Mouse (Mus musculus) liver, embryonic 15.5 days (tissue): ENCODE results near the gene Ccdc175. TPM values are rescaled to one million over a fixed set of nuclear protein-coding genes. Genes with fewer than 3 reads are reported as not detected.

Experiments used
- ATAC-seq: fragments of 200-750 bp; cut with Nextera tagmentation; 2 replicates; pipeline ENCODE4 v1.8.0; 2017; ENCODE audit warnings: moderate number of reproducible peaks, mild to moderate bottlenecking, moderate library complexity; ENCODE audit not compliant: insufficient read depth
- H3K27ac ChIP-seq: fragments of 300-500 bp; sonication (generic); replicated peaks from 2 replicates; pipeline ENCODE4 v1.5.1; 2015; ENCODE audit warnings: mild to moderate bottlenecking, inconsistent platforms
- H3K27me3 ChIP-seq: fragments of 300-500 bp; sonication (generic); 2 replicates; pipeline ENCODE4 v1.6.1; 2015; ENCODE audit warnings: mild to moderate bottlenecking, inconsistent platforms
- H3K36me3 ChIP-seq: fragments of 300-500 bp; sonication (generic); replicated peaks from 2 replicates; pipeline ENCODE4 v1.6.1; 2015; ENCODE audit warnings: moderate library complexity, mild to moderate bottlenecking, inconsistent platforms
- H3K4me1 ChIP-seq: fragments of 300-500 bp; sonication (generic); replicated peaks from 2 replicates; pipeline ENCODE4 v1.6.1; 2015; ENCODE audit warnings: inconsistent platforms
- H3K4me2 ChIP-seq: fragments of 300-500 bp; sonication (generic); 2 replicates; pipeline ENCODE4 v1.6.1; 2015; ENCODE audit warnings: moderate library complexity, mild to moderate bottlenecking, inconsistent platforms
- H3K4me3 ChIP-seq: fragments of 300-500 bp; sonication (generic); replicated peaks from 2 replicates; pipeline ENCODE4 v1.5.1; 2015; ENCODE audit warnings: mild to moderate bottlenecking, inconsistent platforms
- H3K9ac ChIP-seq: fragments of 300-500 bp; sonication (generic); 2 replicates; pipeline ENCODE4 v1.6.1; 2015; ENCODE audit warnings: moderate library complexity, mild to moderate bottlenecking, inconsistent platforms
- H3K9me3 ChIP-seq: fragments of 300-500 bp; sonication (generic); replicated peaks from 2 replicates; pipeline ENCODE4 v1.6.1; 2016; ENCODE audit warnings: inconsistent platforms
- WGBS: fragments of 180-500 bp; shearing (Covaris S2); methylation state at CpG from one replicate; pipeline ENCODE4 v1.1.7; 2015; ENCODE audit warnings: mixed read lengths; ENCODE audit not compliant: insufficient replicate concordance; 5-methylcytosine and 5-hydroxymethylcytosine counted together
- polyA plus RNA-seq: library from polyadenylated mRNA; unstranded; fragments of >200 nt; fragmentation: Nextera tagmentation; extraction: Ambion mirVana; gene quantifications from 2 replicates; pipeline ENCODE4 v1.2.1, GENCODE M21; 2015

The Ccdc175 gene
- polyA plus RNA-seq, 1 experiment from 2014 or later, result not detected

DNA sequence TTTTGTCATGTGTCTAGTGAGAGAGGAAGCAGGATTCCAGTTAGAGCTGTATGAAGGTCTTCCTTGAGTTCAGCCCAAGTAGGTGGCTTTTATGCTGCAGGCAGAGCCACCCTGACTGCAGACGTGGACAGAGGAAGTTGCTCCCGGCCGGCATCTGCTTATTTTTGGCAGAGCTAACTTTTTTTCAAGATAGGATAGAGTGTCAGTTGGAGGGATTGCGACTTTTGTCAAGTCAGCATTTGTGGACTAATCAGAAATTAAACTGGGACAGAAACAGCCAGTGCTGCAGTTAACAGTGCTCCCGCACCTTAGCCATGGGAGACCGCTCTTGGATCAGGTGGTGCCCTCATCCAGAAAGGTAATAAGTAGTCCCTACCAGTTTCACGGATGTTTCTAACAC, 12.6 kb upstream of the Ccdc175 start:
- Histone ChIP-seq H3K9ac (no peak overlapping the region), H3K4me3 (no peak overlapping the region), H3K9me3 (no peaks in the 10 kb centered on the region), H3K36me3 (no peaks in the 10 kb centered on the region), H3K27me3 (no peaks in the 10 kb centered on the region), H3K27ac (no peak overlapping the region), H3K4me1 (no peaks in the 10 kb centered on the region), H3K4me2 (no peak overlapping the region)
- 50% methylated on average over 7 of the region's 7 CpGs for WGBS
- no peak for ATAC-seq

DNA sequence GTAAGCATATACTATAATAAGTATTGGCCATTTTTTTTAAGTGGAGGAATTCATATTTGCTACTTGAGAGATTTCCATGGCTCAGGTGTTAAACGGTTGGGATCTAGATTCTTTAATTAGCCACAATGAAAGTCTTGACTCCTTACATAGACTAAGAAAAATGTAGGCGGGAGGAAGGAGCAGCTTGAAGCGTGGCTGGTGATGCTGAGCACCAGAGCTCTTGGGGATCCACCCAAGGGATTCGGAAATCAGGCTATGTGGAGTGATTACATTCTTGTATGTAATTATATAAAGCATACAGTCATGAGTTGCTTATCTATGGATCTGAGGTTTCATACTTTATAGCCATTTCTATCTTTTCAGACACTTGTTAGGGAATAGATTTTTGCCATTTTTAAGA, 5.3 kb downstream of the Ccdc175 start:
- Histone ChIP-seq H3K27me3 (no peaks in the 10 kb centered on the region), H3K27ac (no peak overlapping the region), H3K4me2 (no peak overlapping the region), H3K36me3 (no peaks in the 10 kb centered on the region), H3K4me1 (no peaks in the 10 kb centered on the region), H3K4me3 (no peak overlapping the region), H3K9me3 (no peaks in the 10 kb centered on the region), H3K9ac (no peak overlapping the region)
- WGBS, result 52% methylated on average over 4 of the region's 4 CpGs
- no peak for ATAC-seq

DNA sequence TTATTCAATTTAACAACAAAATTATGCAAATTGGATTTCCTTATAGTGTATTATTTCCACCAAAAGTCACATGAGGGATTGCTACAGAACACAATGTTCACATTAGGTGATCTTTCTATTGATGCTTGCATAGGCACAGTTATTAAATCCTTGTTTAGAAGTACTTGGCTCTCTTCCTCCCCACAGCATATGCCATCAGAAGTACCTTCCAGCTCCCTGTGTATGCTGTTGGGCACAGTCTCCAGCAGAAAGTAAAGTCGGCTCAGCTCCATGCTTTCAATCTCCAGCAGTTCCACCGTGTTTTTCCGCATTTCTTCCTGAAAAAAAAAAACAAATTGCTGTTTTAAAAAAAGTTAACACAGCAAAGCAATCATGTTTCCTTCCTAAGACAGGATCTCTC, 6.5 kb downstream of the Ccdc175 start:
- Histone ChIP-seq H3K27me3 (no peaks in the 10 kb centered on the region), H3K36me3 (no peaks in the 10 kb centered on the region), H3K27ac (no peak overlapping the region), H3K4me1 (no peaks in the 10 kb centered on the region), H3K9me3 (no peaks in the 10 kb centered on the region), H3K9ac (no peak overlapping the region), H3K4me3 (no peak overlapping the region), H3K4me2 (no peak overlapping the region)
- no peak for ATAC-seq
- 75% methylated on average over 3 of the region's 3 CpGs for WGBS

DNA sequence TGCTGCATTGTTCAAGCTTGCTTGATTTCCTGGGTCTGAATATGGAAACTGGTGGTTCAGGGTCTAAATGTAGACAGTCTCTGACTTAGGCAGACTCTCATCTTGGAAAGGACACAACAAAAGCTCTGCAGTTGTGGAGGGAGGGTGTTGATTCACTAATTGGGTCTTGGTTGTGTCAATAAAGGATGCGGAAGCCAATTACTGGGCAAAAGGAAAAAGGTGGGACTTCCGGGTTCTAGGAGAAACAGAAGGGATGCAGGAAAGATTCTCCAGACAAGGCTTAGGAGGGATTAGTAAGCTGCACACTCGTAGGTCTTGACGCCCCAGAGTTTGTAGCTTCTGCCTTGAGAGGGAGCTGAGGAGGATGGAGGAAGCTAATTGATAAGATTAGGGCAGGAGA, 26.4 kb downstream of the Ccdc175 start:
- H3K27ac ChIP-seq, result no peak overlapping the region
- H3K9me3 ChIP-seq, result no peaks in the 10 kb centered on the region
- no peak overlapping the region for H3K9ac ChIP-seq
- no peaks in the 10 kb centered on the region for H3K36me3 ChIP-seq
- no peak for ATAC-seq
- WGBS, result 52% methylated on average over 4 of the region's 4 CpGs
- H3K27me3 ChIP-seq, result no peaks in the 10 kb centered on the region
- H3K4me1 ChIP-seq, result no peaks in the 10 kb centered on the region
- no peak overlapping the region for H3K4me2 ChIP-seq
- no peak overlapping the region for H3K4me3 ChIP-seq

DNA sequence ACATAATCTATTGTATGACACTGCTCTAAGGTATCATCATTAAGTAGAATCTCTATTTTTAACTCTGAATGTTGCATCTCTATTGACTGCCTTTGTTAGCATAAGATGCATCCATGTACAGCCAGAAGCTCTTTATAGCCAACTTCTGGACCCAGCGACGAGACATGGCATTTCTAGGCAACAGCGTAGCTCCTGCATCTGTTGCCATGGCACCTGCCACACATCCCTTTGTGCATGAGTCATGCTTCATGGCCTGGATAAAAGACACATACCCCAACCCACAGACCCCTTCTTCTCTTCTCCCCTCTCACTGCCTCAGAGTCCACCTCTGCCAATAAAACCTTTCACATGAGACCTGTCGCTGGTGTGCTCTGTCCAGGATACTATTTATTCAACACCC, 34.0 kb downstream of the Ccdc175 start:
- 69% methylated on average over 4 of the region's 4 CpGs for WGBS
- no peak for ATAC-seq
- no peak overlapping the region for H3K27ac ChIP-seq
- H3K9me3 ChIP-seq, result no peaks in the 10 kb centered on the region
- H3K36me3 ChIP-seq, result no peaks in the 10 kb centered on the region
- no peak overlapping the region for H3K9ac ChIP-seq
- H3K4me1 ChIP-seq, result no peaks in the 10 kb centered on the region
- H3K27me3 ChIP-seq, result no peaks in the 10 kb centered on the region
- H3K4me2 ChIP-seq, result no peak overlapping the region
- no peak overlapping the region for H3K4me3 ChIP-seq

DNA sequence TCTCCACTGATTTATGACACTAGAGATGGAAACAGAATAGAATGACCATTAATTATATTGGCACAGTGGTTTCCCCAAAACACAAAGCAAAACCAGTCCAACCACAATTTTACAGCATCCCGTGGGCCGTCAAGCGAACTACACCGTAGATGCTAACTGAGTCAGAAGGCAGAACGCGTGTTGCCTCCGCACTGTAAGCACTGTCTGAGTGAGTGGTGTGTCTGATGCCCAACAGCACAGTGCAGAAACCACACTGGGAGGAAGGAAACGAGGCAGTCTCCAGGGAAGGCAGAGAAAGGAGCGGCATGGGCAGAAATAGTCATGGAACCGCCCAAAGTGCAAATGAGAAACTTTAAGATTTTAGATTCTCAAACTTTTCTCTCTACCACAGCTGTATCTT, 55.6 kb downstream of the Ccdc175 start:
- H3K4me3 ChIP-seq, result no peak overlapping the region
- no peaks in the 10 kb centered on the region for H3K27me3 ChIP-seq
- no peak for ATAC-seq
- H3K4me2 ChIP-seq, result no peak overlapping the region
- WGBS, result 69% methylated on average over 10 of the region's 10 CpGs
- no peaks in the 10 kb centered on the region for H3K4me1 ChIP-seq
- no peak overlapping the region for H3K27ac ChIP-seq
- no peak overlapping the region for H3K9ac ChIP-seq
- H3K36me3 ChIP-seq, result no peaks in the 10 kb centered on the region
- no peaks in the 10 kb centered on the region for H3K9me3 ChIP-seq

DNA sequence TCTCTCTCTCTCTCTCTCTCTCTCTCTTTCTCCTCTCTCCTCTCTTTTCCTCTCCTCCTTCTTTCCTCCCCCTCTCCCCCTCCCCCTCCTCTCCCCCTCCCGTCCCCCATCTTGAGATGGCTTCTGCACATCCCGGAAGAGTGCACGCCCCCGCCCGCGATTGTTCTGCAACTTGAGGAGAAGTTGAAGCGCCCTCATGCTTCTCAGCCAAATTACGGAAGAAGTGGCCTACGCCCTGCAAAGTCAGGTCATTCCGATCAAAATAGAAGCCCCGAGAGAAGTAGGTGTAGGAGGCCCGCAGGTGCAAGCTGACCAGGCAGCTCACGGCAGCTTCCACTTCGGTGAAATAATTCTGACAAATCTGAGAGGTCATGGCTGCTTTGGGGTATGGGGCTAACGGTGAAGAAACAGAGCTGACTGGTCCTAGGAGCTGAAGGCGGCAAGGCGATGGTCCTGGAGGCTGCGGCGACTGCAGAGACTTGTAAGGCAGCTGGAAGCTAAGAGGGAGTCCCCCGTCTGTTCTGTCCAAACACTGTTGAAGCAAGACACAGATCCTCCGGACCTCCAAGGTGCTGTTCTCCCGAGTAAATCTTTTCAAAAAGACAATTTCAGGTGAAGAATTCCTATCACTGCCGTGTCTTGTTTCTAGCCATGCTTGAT, 69.0 kb downstream of the Ccdc175 start:
- no peaks in the 10 kb centered on the region for H3K9me3 ChIP-seq
- H3K4me1 ChIP-seq, result no peaks in the 10 kb centered on the region
- H3K4me2 ChIP-seq, result no peak overlapping the region
- no peaks in the 10 kb centered on the region for H3K36me3 ChIP-seq
- 68% methylated on average over 22 of the region's 23 CpGs for WGBS
- H3K9ac ChIP-seq, result no peak overlapping the region
- no peak for ATAC-seq
- no peaks in the 10 kb centered on the region for H3K27me3 ChIP-seq
- H3K27ac ChIP-seq, result no peak overlapping the region
- no peak overlapping the region for H3K4me3 ChIP-seq

DNA sequence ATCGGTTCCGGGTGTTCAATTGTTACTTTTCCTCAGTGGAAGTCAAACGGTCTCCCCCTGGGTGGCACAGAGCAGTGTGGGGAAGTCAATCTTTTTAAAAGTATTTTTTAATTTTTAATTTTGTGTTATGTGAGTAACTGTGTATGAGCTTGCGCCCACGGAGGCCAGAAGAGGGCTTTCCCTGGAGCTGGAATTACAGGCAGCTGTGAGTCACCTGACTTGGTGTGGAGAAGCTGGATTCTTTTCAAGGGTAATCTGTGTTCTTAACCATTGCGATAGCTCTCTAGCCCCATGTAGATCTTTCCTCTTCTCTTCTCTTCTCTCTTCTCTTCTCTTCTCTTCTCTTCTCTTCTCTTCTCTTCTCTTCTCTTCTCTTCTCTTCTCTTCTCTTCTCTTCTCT, 69.7 kb downstream of the Ccdc175 start:
- Histone ChIP-seq H3K4me3 (no peak overlapping the region), H3K9ac (no peak overlapping the region), H3K27me3 (no peaks in the 10 kb centered on the region), H3K9me3 (no peaks in the 10 kb centered on the region), H3K36me3 (no peaks in the 10 kb centered on the region), H3K27ac (no peak overlapping the region), H3K4me2 (no peak overlapping the region), H3K4me1 (no peaks in the 10 kb centered on the region)
- ATAC-seq, result no peak
- WGBS, result 67% methylated on average over 6 of the region's 6 CpGs

DNA sequence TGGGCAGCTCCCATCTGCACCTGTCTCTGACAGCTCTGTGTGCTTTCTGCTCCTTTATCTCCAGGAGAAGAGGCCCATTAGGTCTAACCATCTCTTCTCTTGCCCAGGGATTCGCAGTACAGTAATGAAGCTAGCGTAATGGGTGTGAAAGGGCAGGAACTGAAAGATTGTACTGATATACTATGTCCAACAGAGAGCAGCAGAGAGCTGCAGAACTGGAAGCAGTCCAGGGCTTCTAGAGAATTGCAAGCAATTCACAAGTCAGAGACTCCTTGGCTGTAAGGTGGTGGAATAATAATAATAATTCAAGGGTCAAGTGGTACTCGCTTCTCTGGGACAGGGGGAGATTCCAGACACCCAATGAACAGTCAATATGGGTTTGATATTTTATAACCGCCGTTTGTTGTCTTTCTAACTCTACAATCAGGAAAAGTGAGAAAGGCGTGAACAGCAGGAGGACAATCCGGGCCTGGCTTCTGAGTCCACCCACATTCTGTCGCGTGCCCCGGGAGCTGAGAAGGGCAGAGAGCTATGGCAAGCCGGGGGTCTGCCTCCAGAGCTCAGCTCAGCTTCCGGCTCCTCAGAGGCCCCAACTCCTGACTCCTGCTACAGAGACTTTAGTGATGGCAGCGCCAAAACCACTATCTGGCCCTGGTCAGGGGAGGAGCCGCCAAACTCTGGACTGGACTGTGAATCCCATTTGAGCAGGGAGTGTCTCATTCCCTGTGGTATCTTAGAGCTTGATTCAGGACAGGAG, 80.1 kb downstream of the Ccdc175 start:
- Histone ChIP-seq H3K36me3 (peaks cover 3% of the 10 kb centered on the region; the same call in 1 of the 2 replicates), H3K4me1 (no peaks in the 10 kb centered on the region), H3K27ac (no peak overlapping the region), H3K9ac (no peak overlapping the region), H3K9me3 (no peaks in the 10 kb centered on the region), H3K4me2 (no peak overlapping the region), H3K4me3 (no peak overlapping the region), H3K27me3 (no peaks in the 10 kb centered on the region)
- WGBS, result 30% methylated on average over 14 of the region's 14 CpGs
- no peak for ATAC-seq

DNA sequence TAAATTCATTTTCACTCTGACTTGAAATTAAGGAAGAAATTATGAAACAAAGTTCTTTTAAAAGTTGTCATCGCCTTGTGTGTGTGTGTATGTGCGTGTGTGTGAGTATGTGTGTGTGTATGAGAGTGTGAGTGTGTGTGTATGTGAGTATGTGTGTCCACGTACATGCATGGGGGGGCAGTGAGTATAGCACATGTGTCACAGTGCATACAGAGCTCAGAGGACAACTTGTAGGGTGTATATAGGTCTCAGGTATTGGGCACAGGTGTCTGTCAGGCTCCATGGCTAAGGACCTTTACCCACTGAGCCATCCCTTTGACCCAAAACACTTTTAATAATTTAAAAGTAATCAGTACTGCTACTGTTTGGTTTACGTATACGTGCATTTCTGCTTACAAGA, 80.8 kb downstream of the Ccdc175 start:
- Histone ChIP-seq H3K36me3 (peaks cover 3% of the 10 kb centered on the region; the same call in 1 of the 2 replicates), H3K4me1 (no peaks in the 10 kb centered on the region), H3K4me3 (no peak overlapping the region), H3K9ac (no peak overlapping the region), H3K27ac (no peak overlapping the region), H3K27me3 (no peaks in the 10 kb centered on the region), H3K4me2 (no peak overlapping the region), H3K9me3 (no peaks in the 10 kb centered on the region)
- ATAC-seq, result no peak
- 65% methylated on average over 5 of the region's 5 CpGs for WGBS

DNA sequence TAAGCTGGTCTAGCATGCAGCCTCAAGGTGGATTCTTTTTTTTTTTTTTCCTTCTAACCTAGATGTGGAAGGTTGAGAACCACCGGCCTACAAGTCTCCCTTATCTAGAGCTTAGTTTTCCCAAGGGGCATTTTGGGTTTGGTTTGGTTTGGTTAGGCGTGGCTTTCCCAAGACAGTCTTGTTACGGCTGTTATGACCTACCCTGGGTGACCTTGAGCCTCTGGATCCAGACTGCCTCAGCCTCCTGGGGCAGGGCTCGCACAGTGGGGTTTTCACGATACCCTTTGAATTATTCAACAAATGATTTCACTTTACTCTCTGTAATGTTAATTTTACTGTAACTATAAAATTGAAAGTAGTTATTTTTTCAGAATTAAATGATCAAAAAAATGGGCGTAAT, 82.1 kb downstream of the Ccdc175 start:
- no peak for ATAC-seq
- WGBS, result 63% methylated on average over 6 of the region's 6 CpGs
- H3K27me3 ChIP-seq, result no peaks in the 10 kb centered on the region
- H3K4me1 ChIP-seq, result no peaks in the 10 kb centered on the region
- H3K27ac ChIP-seq, result no peak overlapping the region
- no peak overlapping the region for H3K9ac ChIP-seq
- H3K9me3 ChIP-seq, result no peaks in the 10 kb centered on the region
- H3K4me2 ChIP-seq, result no peak overlapping the region
- H3K4me3 ChIP-seq, result no peak overlapping the region
- peaks cover 3% of the 10 kb centered on the region; the same call in 1 of the 2 replicates for H3K36me3 ChIP-seq

DNA sequence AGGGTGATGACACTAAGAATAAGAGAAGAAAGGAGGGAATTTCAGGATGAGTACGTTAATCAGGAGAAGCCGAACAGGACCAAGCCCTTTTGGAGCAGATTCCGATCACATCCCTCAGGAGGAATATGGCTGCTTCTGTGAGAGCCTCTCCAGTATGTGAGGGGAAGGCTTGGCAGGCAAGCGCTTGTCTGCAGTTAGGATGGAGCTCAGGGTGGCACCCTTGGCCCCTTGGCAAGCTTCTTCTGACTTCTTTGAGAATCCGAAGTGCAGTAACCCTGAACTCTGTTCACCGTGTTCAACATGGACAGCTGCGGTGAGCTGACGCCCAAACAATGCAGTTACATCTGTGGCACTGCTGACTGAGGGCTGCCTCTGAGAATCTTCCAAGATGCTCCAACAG, 87.9 kb downstream of the Ccdc175 start:
- Histone ChIP-seq H3K27ac (no peak overlapping the region), H3K4me3 (no peak overlapping the region), H3K4me1 (no peaks in the 10 kb centered on the region), H3K36me3 (peaks cover 33% of the 10 kb centered on the region), H3K9ac (no peak overlapping the region), H3K27me3 (no peaks in the 10 kb centered on the region), H3K4me2 (no peak overlapping the region), H3K9me3 (no peaks in the 10 kb centered on the region)
- WGBS, result 81% methylated on average over 8 of the region's 8 CpGs
- ATAC-seq, result no peak
